Mouse (Mus musculus) spleen, adult 2 months (tissue): ENCODE data around the gene Srpk1.

ENCODE experiments used
- CTCF ChIP-seq: fragments of 200-500 bp; IDR thresholded peaks from 2 replicates; pipeline ENCODE4 v1.5.1; 2011; ENCODE audit warnings: mild to moderate bottlenecking, inconsistent platforms; ENCODE audit not compliant: insufficient read depth, insufficient read length, insufficient replicate concordance; ENCODE audit errors: extremely low read depth
- POLR2A ChIP-seq: fragments of 200-500 bp; IDR thresholded peaks from 2 replicates; pipeline ENCODE4 v1.6.1; 2011; ENCODE audit warnings: low read depth, low read length, inconsistent platforms

- TF ChIP-seq POLR2A (no peak), CTCF (no peak)
Observed at GRCm38 (mm10) chr17:28618775-28619174, 3.7 kb downstream of the Srpk1 start.
